Mouse (Mus musculus) heart, adult 2 months (tissue): ENCODE data around the gene Nrbp1.

Source experiments
- CTCF ChIP-seq: fragments of 200-600 bp; IDR thresholded peaks from 2 replicates; pipeline ENCODE4 v1.8.1; 2022; ENCODE audit warnings: antibody characterized with exemption, mild to moderate bottlenecking, moderate library complexity
- POLR2A ChIP-seq: fragments of 200-500 bp; IDR thresholded peaks from 2 replicates; pipeline ENCODE4 v1.6.1; 2011; ENCODE audit warnings: mild to moderate bottlenecking, low read depth, low read length, control low read depth; ENCODE audit not compliant: insufficient read depth

- TF ChIP-seq CTCF = no peak
- TF ChIP-seq POLR2A = no peak
Measured at GRCm38 (mm10) chr5:31266101-31266500, 25.4 kb downstream of the Nrbp1 start.
